Mouse (Mus musculus) lung, postnatal 0 days (tissue): ENCODE measurements around the gene Ooep. TPM values are rescaled to one million over a fixed set of nuclear protein-coding genes. Genes with fewer than 3 reads are reported as not detected.

Experiments
- ATAC-seq: fragments of 200-750 bp; cut with Nextera tagmentation; 2 replicates; pipeline ENCODE4 v1.8.0; 2017; ENCODE audit warnings: moderate library complexity
- DNase-seq: peaks from one replicate; pipeline ENCODE4 v3.0.0-alpha.2; 2016; ENCODE audit warnings: low spot score
- H3K27ac ChIP-seq: fragments of 300-500 bp; sonication (generic); 2 replicates; pipeline ENCODE4 v1.5.1; 2014; ENCODE audit warnings: antibody characterized with exemption, mild to moderate bottlenecking, low read length, mixed read lengths
- H3K27me3 ChIP-seq: fragments of 300-500 bp; sonication (generic); replicated peaks from 2 replicates; pipeline ENCODE4 v1.6.1; 2014; ENCODE audit warnings: low read length, mixed read lengths; ENCODE audit not compliant: insufficient read depth
- H3K36me3 ChIP-seq: fragments of 300-500 bp; sonication (generic); 2 replicates; pipeline ENCODE4 v1.6.1; 2014; ENCODE audit warnings: low read length, mixed read lengths; ENCODE audit not compliant: insufficient read depth
- H3K4me1 ChIP-seq: fragments of 300-500 bp; sonication (generic); 2 replicates; pipeline ENCODE4 v1.6.1; 2014; ENCODE audit warnings: antibody characterized with exemption, low read depth, low read length, mixed read lengths; ENCODE audit not compliant: insufficient read depth
- H3K4me2 ChIP-seq: fragments of 300-500 bp; sonication (generic); replicated peaks from 2 replicates; pipeline ENCODE4 v1.6.1; 2014; ENCODE audit warnings: low read depth, mild to moderate bottlenecking, low read length, moderate library complexity, mixed read lengths
- H3K4me3 ChIP-seq: fragments of 300-500 bp; sonication (generic); 2 replicates; pipeline ENCODE4 v1.5.1; 2014; ENCODE audit warnings: low read depth, low read length
- H3K9ac ChIP-seq: fragments of 300-500 bp; sonication (generic); replicated peaks from 2 replicates; pipeline ENCODE4 v1.6.1; 2014; ENCODE audit warnings: low read depth, mild to moderate bottlenecking
- H3K9me3 ChIP-seq: fragments of 300-500 bp; sonication (generic); 2 replicates; pipeline ENCODE4 v1.6.1; 2016; ENCODE audit warnings: low read length, mixed read lengths
- CTCF ChIP-seq: IDR thresholded peaks from 2 replicates; pipeline ENCODE4 v1.5.1; 2016; ENCODE audit warnings: antibody characterized with exemption, mild to moderate bottlenecking
- EP300 ChIP-seq: IDR thresholded peaks from 2 replicates; pipeline ENCODE4 v1.6.1; 2016; ENCODE audit warnings: antibody characterized with exemption, mild to moderate bottlenecking, control low read depth
- WGBS: fragments of 180-500 bp; shearing (Covaris S2); extraction: QIAGEN DNeasy Blood & Tissue Kit; methylation state at CpG from one replicate; pipeline ENCODE4 v1.1.7; 2014; 5-methylcytosine and 5-hydroxymethylcytosine counted together
- polyA plus RNA-seq: library from polyadenylated mRNA; unstranded; fragments of >200 nt; fragmentation: Nextera tagmentation; extraction: Ambion mirVana; gene quantifications from 2 replicates; pipeline ENCODE4 v1.2.1, GENCODE M21; 2015

The Ooep gene
- polyA plus RNA-seq, 1 experiment from 2014 or later, result 3.3 TPM

DNA sequence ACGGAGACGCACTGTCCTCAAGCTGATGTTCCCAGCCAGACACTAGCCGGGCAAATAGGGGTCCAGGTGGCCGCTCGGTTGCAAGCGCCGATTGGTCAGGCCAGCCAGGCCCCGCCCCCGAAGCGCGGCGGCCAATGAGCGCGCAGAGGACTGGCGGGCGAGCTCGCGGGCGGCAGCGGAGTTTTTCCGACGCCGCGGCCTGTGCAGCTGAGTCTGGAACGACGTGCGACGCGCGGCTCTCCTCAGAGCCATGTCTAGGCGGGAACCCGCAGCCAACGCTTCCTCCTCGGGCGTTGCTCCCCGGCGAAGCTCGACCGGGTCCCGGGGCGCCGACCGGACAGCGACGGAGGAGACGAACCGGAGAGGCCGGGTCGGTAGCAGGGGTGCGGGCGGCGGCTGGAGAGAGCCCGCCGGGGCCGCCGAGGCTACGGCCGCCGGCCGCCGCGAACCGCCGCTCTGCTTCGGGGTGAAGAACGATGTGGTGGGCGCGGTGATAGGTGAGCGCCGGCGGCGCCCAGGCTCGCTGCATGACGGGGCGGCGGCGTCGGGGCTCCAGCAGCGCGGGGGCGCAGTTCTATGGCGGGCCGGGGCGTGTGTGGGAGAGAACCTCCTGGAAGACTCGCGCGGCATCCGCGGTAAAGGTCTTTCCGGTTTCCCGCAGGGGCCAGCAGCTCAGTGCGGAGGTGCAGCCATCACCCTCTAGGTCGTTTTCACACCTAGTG, 17.3 kb upstream of the Ooep start, which contains the start of gene Ddx43:
Ddx43 (plus strand) TSS at position 148 of the 722 bp plus-strand sequence.
- peak within 1 kb of the TSS; percentile 32 for H3K4me3 ChIP-seq
- TF ChIP-seq EP300, result no peak
- peak; percentile 54 for DNase-seq
- no peaks in the 10 kb centered on the region for H3K36me3 ChIP-seq
- no peaks in the 10 kb centered on the region for H3K9me3 ChIP-seq
- no peak within 1 kb of the TSS for H3K9ac ChIP-seq
- ATAC-seq, result peak; percentile 88
- peaks cover 27% of the 10 kb centered on the region for H3K27me3 ChIP-seq
- H3K4me1 ChIP-seq, result peaks cover 6% of the 10 kb centered on the region; the same call in 1 of the 2 replicates
- H3K4me2 ChIP-seq, result peak within 1 kb of the TSS; percentile 53
- no peak within 1 kb of the TSS for H3K27ac ChIP-seq
- 1% methylated on average over 88 of the region's 93 CpGs for WGBS

DNA sequence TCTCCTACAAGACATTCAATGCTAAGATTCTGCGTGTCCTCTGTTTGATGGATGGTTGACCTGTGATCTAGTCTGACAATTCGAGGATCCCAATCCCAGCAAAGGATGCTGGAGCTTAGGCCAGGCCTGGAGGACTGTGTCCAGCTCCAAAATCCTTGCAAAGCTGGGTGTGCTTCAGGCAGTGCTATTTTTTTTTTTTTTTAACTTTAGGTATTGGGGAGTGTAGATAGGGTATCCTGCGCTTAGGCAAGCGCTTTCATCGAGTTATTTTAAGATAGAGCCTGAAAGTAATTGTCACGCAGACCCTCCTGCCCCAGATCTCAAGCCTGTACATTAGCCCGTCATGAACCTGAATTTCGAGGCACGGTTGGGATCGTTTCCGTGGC, 16.7 kb upstream of the Ooep start:
- WGBS, result 38% methylated on average over 11 of the region's 11 CpGs
- no peak for TF ChIP-seq EP300
- Histone ChIP-seq H3K27me3 (peaks cover 27% of the 10 kb centered on the region), H3K4me3 (peak overlapping the region; percentile 32; the same call in 1 of the 2 replicates), H3K36me3 (no peaks in the 10 kb centered on the region), H3K27ac (no peak overlapping the region), H3K9ac (no peak overlapping the region), H3K9me3 (no peaks in the 10 kb centered on the region), H3K4me2 (peak overlapping the region; percentile 53), H3K4me1 (peaks cover 6% of the 10 kb centered on the region; the same call in 1 of the 2 replicates)
- no peak for DNase-seq
- ATAC-seq, result no peak

GRCm38 (mm10) chr9:78394602-78395001, 16.1 kb upstream of the Ooep start:
- no peak for DNase-seq
- WGBS, result 67% methylated on average over 7 of the region's 7 CpGs
- Histone ChIP-seq H3K9ac (no peak overlapping the region), H3K9me3 (no peaks in the 10 kb centered on the region), H3K4me2 (no peak overlapping the region), H3K4me1 (peaks cover 6% of the 10 kb centered on the region; the same call in 1 of the 2 replicates), H3K36me3 (no peaks in the 10 kb centered on the region), H3K27me3 (peaks cover 27% of the 10 kb centered on the region), H3K27ac (no peak overlapping the region), H3K4me3 (no peak overlapping the region)
- no peak for TF ChIP-seq EP300
- no peak for TF ChIP-seq CTCF
- no peak for ATAC-seq

DNA sequence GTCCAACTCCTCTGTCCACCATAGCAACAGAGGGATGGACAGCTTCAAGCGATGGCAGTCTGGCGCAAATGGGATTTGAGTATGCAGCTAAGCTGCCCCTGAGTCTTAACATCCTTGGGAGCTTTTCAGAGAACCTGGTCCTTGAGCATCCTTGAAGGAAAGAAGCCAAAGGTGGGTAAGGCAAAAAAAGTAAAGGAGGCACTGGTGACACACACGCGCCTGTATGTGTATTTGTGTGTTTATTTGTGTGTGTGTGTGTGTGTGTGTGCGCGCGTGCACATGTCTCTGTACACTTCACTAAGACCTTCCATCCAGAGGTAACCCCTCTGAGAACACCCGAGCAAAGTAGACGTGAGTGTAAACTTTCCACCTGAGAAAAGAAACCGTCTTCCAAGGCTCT, 15.2 kb upstream of the Ooep start:
- 81% methylated on average over 10 of the region's 10 CpGs for WGBS
- no peak overlapping the region for H3K27ac ChIP-seq
- TF ChIP-seq CTCF (no peak), EP300 (no peak)

DNA sequence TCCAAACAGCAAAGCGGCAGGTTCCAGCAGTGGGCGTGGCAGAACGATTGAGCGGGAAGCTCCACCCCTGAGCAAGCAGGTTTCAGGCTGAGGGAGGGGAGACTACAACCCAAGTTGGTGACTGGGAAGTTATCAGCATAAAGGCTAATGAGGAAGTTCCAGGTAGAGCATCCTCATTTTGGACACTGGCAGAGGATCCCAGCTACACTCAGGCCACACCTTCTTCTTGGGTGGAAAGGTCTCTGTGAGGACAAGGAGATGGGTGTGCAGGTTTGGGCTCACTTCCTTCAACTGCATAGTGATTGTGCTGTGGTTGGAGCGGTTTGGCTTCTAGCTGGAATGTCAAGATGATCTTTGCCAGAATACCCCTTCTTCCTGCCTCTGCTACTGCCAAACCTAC, 11.5 kb upstream of the Ooep start:
- TF ChIP-seq CTCF (no peak), EP300 (no peak)
- Histone ChIP-seq H3K27ac (no peak overlapping the region), H3K4me3 (no peak overlapping the region), H3K9ac (no peak overlapping the region), H3K36me3 (no peaks in the 10 kb centered on the region), H3K9me3 (no peaks in the 10 kb centered on the region), H3K4me2 (no peak overlapping the region), H3K27me3 (peaks cover 10% of the 10 kb centered on the region; the same call in 1 of the 2 replicates), H3K4me1 (no peaks in the 10 kb centered on the region)
- DNase-seq (no peak), ATAC-seq (no peak)
- 48% methylated on average over 5 of the region's 5 CpGs for WGBS

More for the DNA sequence above, 15.2 kb upstream of the Ooep start:
- H3K36me3 ChIP-seq, result no peaks in the 10 kb centered on the region
- DNase-seq, result no peak
- peaks cover 6% of the 10 kb centered on the region; the same call in 1 of the 2 replicates for H3K4me1 ChIP-seq
- no peak overlapping the region for H3K4me3 ChIP-seq
- no peak overlapping the region for H3K9ac ChIP-seq
- H3K27me3 ChIP-seq, result peaks cover 27% of the 10 kb centered on the region
- H3K4me2 ChIP-seq, result no peak overlapping the region
- H3K9me3 ChIP-seq, result no peaks in the 10 kb centered on the region
- ATAC-seq, result no peak

DNA sequence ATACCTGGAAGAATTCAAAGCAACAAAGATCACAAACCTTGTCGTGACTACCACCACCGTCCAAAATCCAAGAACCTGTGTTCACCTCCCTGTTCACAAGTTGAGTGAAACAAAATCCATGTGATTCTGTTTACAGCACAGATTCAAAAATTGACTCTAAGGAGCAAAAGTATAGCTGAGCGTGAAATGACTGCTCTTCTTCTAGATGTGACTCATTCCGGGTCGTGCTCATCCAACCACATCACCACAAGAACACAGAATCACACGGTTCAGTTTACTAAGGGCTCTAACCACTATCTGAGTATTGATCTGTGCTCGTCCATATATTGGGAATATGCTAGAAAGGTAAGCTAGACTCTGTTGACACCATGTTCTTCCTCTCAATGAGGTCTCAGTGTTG, 8.4 kb upstream of the Ooep start:
- Histone ChIP-seq H3K4me2 (no peak overlapping the region), H3K36me3 (no peaks in the 10 kb centered on the region), H3K27ac (no peak overlapping the region), H3K9me3 (no peaks in the 10 kb centered on the region), H3K27me3 (no peaks in the 10 kb centered on the region), H3K4me3 (no peak overlapping the region), H3K4me1 (no peaks in the 10 kb centered on the region), H3K9ac (no peak overlapping the region)
- DNase-seq, result no peak
- no peak for ATAC-seq
- WGBS, result 88% methylated on average over 7 of the region's 7 CpGs
- TF ChIP-seq EP300 (no peak), CTCF (no peak)
